Mouse (Mus musculus) neural tube, embryonic 13.5 days (tissue): Measurements from ENCODE around the gene Dnase2a. TPM values are rescaled to one million over a fixed set of nuclear protein-coding genes. Genes with fewer than 3 reads are reported as not detected.

Experiments
- ATAC-seq: fragments of 200-750 bp; cut with Nextera tagmentation; 2 replicates; pipeline ENCODE4 v1.8.0; 2017; ENCODE audit warnings: low read depth, mild to moderate bottlenecking, moderate TSS enrichment, moderate library complexity
- H3K27ac ChIP-seq: fragments of 300-500 bp; sonication (generic); replicated peaks from 2 replicates; pipeline ENCODE4 v1.5.1; 2015; ENCODE audit warnings: moderate library complexity, mild to moderate bottlenecking, inconsistent platforms
- H3K27me3 ChIP-seq: fragments of 300-500 bp; sonication (generic); 2 replicates; pipeline ENCODE4 v1.6.1; 2015; ENCODE audit warnings: mild to moderate bottlenecking, inconsistent platforms
- H3K36me3 ChIP-seq: fragments of 300-500 bp; sonication (generic); 2 replicates; pipeline ENCODE4 v1.6.1; 2015; ENCODE audit warnings: mild to moderate bottlenecking, inconsistent platforms
- H3K4me1 ChIP-seq: fragments of 300-500 bp; sonication (generic); replicated peaks from 2 replicates; pipeline ENCODE4 v1.6.1; 2015; ENCODE audit warnings: inconsistent platforms
- H3K4me2 ChIP-seq: fragments of 300-500 bp; sonication (generic); 2 replicates; pipeline ENCODE4 v1.6.1; 2015; ENCODE audit warnings: inconsistent platforms, mild to moderate bottlenecking, moderate library complexity
- H3K4me3 ChIP-seq: fragments of 300-500 bp; sonication (generic); 2 replicates; pipeline ENCODE4 v1.5.1; 2015; ENCODE audit warnings: mild to moderate bottlenecking, inconsistent platforms
- H3K9ac ChIP-seq: fragments of 300-500 bp; sonication (generic); 2 replicates; pipeline ENCODE4 v1.6.1; 2015; ENCODE audit warnings: moderate library complexity, mild to moderate bottlenecking, inconsistent platforms
- H3K9me3 ChIP-seq: fragments of 300-500 bp; sonication (generic); 2 replicates; pipeline ENCODE4 v1.6.1; 2016; ENCODE audit warnings: inconsistent platforms
- WGBS: fragments of 180-500 bp; shearing (Covaris S2); methylation state at CpG from one replicate; pipeline ENCODE4 v1.1.7; 2015; 5-methylcytosine and 5-hydroxymethylcytosine counted together
- polyA plus RNA-seq: library from polyadenylated mRNA; unstranded; fragments of >200 nt; fragmentation: Nextera tagmentation; extraction: Ambion mirVana; gene quantifications from 2 replicates; pipeline ENCODE4 v1.2.1, GENCODE M21; 2015

Gene Dnase2a
- polyA plus RNA-seq, 1 experiment from 2014 or later = 4.5 TPM

DNA sequence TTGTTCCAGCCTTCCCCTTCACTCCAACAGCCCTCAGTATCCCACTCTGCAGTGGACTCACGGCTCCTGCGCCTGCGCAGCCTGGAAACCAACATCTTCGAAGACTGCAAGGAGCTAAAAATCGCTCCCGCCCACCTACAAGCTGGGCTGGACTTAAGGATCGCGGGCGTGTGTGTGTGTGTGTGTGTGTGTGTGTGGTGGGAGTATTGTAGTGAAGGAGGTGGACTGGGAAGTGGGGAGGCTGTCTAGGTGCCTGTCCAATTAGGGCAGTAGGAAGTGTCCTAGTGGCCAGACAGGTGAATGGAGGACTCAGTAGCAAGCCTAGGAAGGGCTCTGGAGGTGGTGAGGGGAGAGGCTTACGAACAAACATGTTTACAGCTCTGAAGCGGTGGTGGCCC, 36.9 kb downstream of the Dnase2a start:
- no peaks in the 10 kb centered on the region for H3K36me3 ChIP-seq
- H3K27me3 ChIP-seq = peaks cover 77% of the 10 kb centered on the region
- no peaks in the 10 kb centered on the region for H3K9me3 ChIP-seq
- H3K27ac ChIP-seq = peak overlapping the region; percentile 73
- peak; percentile 59 for ATAC-seq
- H3K4me2 ChIP-seq = peak overlapping the region; percentile 67
- H3K9ac ChIP-seq = peak overlapping the region; percentile 73
- H3K4me1 ChIP-seq = peaks cover 37% of the 10 kb centered on the region
- 5% methylated on average over 11 of the region's 11 CpGs for WGBS
- peak overlapping the region; percentile 56 for H3K4me3 ChIP-seq

GRCm38 (mm10) chr8:84945633-84946527, 37.5 kb downstream of the Dnase2a start:
- Histone ChIP-seq H3K36me3 (no peaks in the 10 kb centered on the region), H3K4me1 (peaks cover 37% of the 10 kb centered on the region), H3K4me2 (peak overlapping the region; percentile 67), H3K9ac (peak overlapping the region; percentile 73), H3K4me3 (peak overlapping the region; percentile 56), H3K27ac (peak overlapping the region; percentile 73), H3K9me3 (no peaks in the 10 kb centered on the region), H3K27me3 (peaks cover 77% of the 10 kb centered on the region)
- WGBS = 0% methylated on average over 34 of the region's 67 CpGs
- ATAC-seq = peak; percentile 75

DNA sequence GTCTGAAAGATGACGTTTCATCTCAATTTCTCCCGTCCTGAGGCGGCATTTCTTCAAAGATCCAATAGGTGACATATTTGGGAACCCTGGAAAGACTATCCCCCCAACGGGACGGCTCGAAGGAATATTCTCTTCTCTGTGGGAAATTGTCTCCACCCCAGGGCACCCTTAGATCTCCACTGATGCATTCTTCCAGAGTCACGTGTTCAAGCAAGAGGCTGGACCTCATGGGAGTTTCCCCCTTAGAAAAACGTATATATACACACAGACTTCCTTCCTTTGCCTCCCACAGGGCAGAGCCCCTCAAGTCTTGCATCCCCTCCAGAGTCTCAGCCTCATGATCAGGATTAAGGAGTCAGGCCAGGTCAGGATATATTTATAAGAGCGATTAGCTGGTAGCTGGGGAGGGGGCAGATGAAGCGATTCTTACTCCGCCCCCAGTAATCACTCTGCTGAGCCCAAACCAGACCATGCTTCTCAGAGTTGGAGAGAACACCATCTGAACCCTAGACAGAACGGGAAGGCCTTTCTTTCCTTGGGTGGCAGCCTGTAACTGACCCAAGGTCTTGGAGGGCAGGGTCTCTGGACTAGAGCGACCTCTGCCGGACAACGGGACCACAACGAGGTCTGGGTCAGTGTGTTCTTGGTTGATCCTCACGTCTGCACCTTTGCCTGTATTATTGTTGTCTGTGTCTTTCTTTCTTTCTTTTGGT, 38.3 kb downstream of the Dnase2a start, which contains the start of gene Rtbdn:
Rtbdn (plus strand) TSS at position 464 of the 713 bp plus-strand sequence.
- peaks cover 80% of the 10 kb centered on the region for H3K27me3 ChIP-seq
- peak within 1 kb of the TSS; percentile 73 for H3K9ac ChIP-seq
- peak within 1 kb of the TSS; percentile 56 for H3K4me3 ChIP-seq
- H3K27ac ChIP-seq = peak within 1 kb of the TSS; percentile 73
- peak within 1 kb of the TSS; percentile 67 for H3K4me2 ChIP-seq
- no peaks in the 10 kb centered on the region for H3K9me3 ChIP-seq
- ATAC-seq = peak; percentile 28; the same call in 1 of the 2 replicates
- no peaks in the 10 kb centered on the region for H3K36me3 ChIP-seq
- peaks cover 37% of the 10 kb centered on the region for H3K4me1 ChIP-seq
- WGBS = 7% methylated on average over 17 of the region's 17 CpGs

GRCm38 (mm10) chr8:84947241-84947545, 38.8 kb downstream of the Dnase2a start:
- no peak overlapping the region for H3K27ac ChIP-seq

GRCm38 (mm10) chr8:84949753-84950152, 41.4 kb downstream of the Dnase2a start:
- Histone ChIP-seq H3K9ac (no peak overlapping the region), H3K4me1 (peaks cover 27% of the 10 kb centered on the region), H3K9me3 (no peaks in the 10 kb centered on the region), H3K36me3 (no peaks in the 10 kb centered on the region), H3K4me3 (no peak overlapping the region), H3K27me3 (peaks cover 83% of the 10 kb centered on the region), H3K4me2 (no peak overlapping the region), H3K27ac (no peak overlapping the region)
- ATAC-seq = no peak
- WGBS = 18% methylated on average over 12 of the region's 12 CpGs

More at GRCm38 (mm10) chr8:84947241-84947545, 38.8 kb downstream of the Dnase2a start:
- no peak for ATAC-seq
- Histone ChIP-seq H3K4me1 (peaks cover 37% of the 10 kb centered on the region), H3K36me3 (no peaks in the 10 kb centered on the region), H3K4me2 (peak overlapping the region; percentile 67), H3K27me3 (peaks cover 82% of the 10 kb centered on the region), H3K9ac (0 out of 2 replicates have a peak overlapping the region, but pooled peaks have one; percentile 73), H3K9me3 (no peaks in the 10 kb centered on the region), H3K4me3 (peak overlapping the region; percentile 56; the same call in 1 of the 2 replicates)
- 17% methylated on average over 9 of the region's 9 CpGs for WGBS

- Histone ChIP-seq H3K9me3 (no peaks in the 10 kb centered on the region), H3K27ac (no peak overlapping the region), H3K4me3 (no peak overlapping the region), H3K27me3 (peaks cover 57% of the 10 kb centered on the region), H3K9ac (no peak overlapping the region), H3K4me2 (no peak overlapping the region), H3K4me1 (no peaks in the 10 kb centered on the region), H3K36me3 (peaks cover 13% of the 10 kb centered on the region)
- ATAC-seq = no peak
- 9% methylated on average over 18 of the region's 18 CpGs for WGBS
These were observed 44.4 kb downstream of the Dnase2a start for GRCm38 (mm10) chr8:84952612-84953255.

DNA sequence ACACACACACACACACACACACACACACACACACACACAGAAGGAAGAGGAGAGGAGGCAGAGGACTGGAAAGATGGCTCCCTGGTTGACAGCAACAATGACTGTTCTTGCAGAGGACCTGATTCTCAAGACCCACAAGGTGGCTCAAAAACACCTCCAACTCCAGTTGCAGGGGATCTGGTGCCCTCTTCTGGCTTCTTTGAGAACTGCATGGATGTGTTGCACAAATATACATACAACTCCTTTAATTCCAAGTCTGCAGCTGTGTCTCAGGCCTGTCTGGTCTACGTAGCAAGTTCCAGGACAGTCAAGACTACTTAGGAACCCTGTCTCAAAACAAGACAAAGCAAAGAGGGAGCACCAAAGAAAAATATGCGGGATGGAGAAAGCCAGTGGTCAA, 48.4 kb downstream of the Dnase2a start:
- Histone ChIP-seq H3K9me3 (no peaks in the 10 kb centered on the region), H3K27ac (no peak overlapping the region), H3K4me2 (no peak overlapping the region), H3K36me3 (peaks cover 28% of the 10 kb centered on the region), H3K4me1 (no peaks in the 10 kb centered on the region), H3K9ac (no peak overlapping the region), H3K27me3 (peaks cover 22% of the 10 kb centered on the region), H3K4me3 (no peak overlapping the region)
- ATAC-seq = 0 out of 2 replicates have a peak, but pooled peaks have one; percentile 25
- WGBS = 38% methylated on average over 2 of the region's 2 CpGs

DNA sequence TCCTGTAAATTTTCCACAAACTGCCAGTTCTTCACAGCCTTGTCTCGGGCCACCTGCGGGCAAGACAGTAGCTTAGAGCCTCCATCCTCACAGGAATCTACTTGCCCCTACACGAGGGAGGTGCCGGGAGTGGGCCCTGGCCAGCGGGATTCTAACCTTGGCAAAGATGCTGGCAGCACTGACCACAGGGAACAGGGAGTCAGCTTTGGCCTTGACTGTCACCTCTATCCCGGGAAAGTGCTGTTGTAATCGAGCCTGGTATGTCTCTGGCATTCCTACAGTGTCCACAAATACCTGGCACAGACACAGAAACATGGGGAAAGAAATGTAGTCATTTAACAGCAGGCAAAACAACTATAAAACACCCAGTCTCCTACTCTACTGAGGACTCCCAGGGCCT, 51.5 kb downstream of the Dnase2a start:
- no peak overlapping the region for H3K9ac ChIP-seq
- H3K4me3 ChIP-seq = no peak overlapping the region
- no peaks in the 10 kb centered on the region for H3K27me3 ChIP-seq
- 96% methylated on average over 7 of the region's 7 CpGs for WGBS
- no peaks in the 10 kb centered on the region for H3K9me3 ChIP-seq
- ATAC-seq = no peak
- H3K27ac ChIP-seq = no peak overlapping the region
- H3K4me2 ChIP-seq = no peak overlapping the region
- peaks cover 1% of the 10 kb centered on the region for H3K4me1 ChIP-seq
- peaks cover 28% of the 10 kb centered on the region for H3K36me3 ChIP-seq

DNA sequence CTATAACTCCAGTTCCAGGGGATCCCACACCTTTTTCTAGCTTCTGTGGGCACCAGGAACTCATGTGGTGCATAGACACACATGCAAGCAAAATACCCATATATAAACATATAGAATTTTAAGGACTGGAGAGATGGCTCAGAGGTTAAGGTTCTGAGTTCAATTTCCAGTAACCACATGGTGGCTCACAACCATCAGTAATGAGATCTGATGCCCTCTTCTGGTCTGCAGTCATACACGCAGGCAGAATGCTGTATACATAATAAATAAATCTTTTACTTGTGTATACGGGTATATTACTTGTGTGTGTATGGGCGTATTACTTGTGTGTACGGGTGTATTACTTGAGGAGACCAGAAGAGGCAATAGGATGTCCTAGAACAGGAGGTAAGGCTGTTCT, 55.6 kb downstream of the Dnase2a start:
- peaks cover 9% of the 10 kb centered on the region for H3K36me3 ChIP-seq
- 87% methylated on average over 4 of the region's 4 CpGs for WGBS
- no peaks in the 10 kb centered on the region for H3K27me3 ChIP-seq
- ATAC-seq = no peak
- H3K9me3 ChIP-seq = no peaks in the 10 kb centered on the region
- H3K4me2 ChIP-seq = no peak overlapping the region
- no peak overlapping the region for H3K9ac ChIP-seq
- peaks cover 34% of the 10 kb centered on the region for H3K4me1 ChIP-seq
- H3K4me3 ChIP-seq = no peak overlapping the region
- no peak overlapping the region for H3K27ac ChIP-seq

GRCm38 (mm10) chr8:84965731-84966291, 57.5 kb downstream of the Dnase2a start:
- H3K4me3 ChIP-seq = peak overlapping the region; percentile 68
- WGBS = under 1% methylated on average over 41 of the region's 41 CpGs
- H3K27me3 ChIP-seq = no peaks in the 10 kb centered on the region
- H3K9ac ChIP-seq = peak overlapping the region; percentile 80
- H3K9me3 ChIP-seq = no peaks in the 10 kb centered on the region
- H3K36me3 ChIP-seq = peaks cover under 1% of the 10 kb centered on the region; the same call in 1 of the 2 replicates
- peaks cover 41% of the 10 kb centered on the region for H3K4me1 ChIP-seq
- peak overlapping the region; percentile 95 for H3K4me2 ChIP-seq
- peak; percentile 79 for ATAC-seq
- peak overlapping the region; percentile 79 for H3K27ac ChIP-seq

- 46% methylated on average over 3 of the region's 3 CpGs for WGBS
- Histone ChIP-seq H3K9ac (no peak overlapping the region), H3K4me3 (peak overlapping the region; percentile 68; the same call in 1 of the 2 replicates), H3K27ac (peak overlapping the region; percentile 79), H3K27me3 (no peaks in the 10 kb centered on the region), H3K9me3 (no peaks in the 10 kb centered on the region), H3K36me3 (peaks cover 8% of the 10 kb centered on the region), H3K4me2 (peak overlapping the region; percentile 95), H3K4me1 (peaks cover 49% of the 10 kb centered on the region)
- ATAC-seq = no peak
These were observed 58.2 kb downstream of the Dnase2a start for GRCm38 (mm10) chr8:84966603-84967002.
